Mouse (Mus musculus) hindbrain, embryonic 14.5 days (tissue): ENCODE data around the gene Mylk. TPM values are rescaled to one million over a fixed set of nuclear protein-coding genes. Genes with fewer than 3 reads are reported as not detected.

Experiments used
- ATAC-seq: fragments of 200-750 bp; cut with Nextera tagmentation; 2 replicates; pipeline ENCODE4 v1.8.0; 2017; ENCODE audit warnings: moderate number of reproducible peaks, mild to moderate bottlenecking, moderate TSS enrichment, moderate library complexity; ENCODE audit not compliant: low FRiP score
- DNase-seq: peaks from one replicate; pipeline ENCODE4 v3.0.0-alpha.2; 2015; ENCODE audit warnings: low spot score
- H3K27ac ChIP-seq: fragments of 300-500 bp; sonication (generic); 2 replicates; pipeline ENCODE4 v1.5.1; 2014; ENCODE audit warnings: mild to moderate bottlenecking, moderate library complexity
- H3K27me3 ChIP-seq: fragments of 300-500 bp; sonication (generic); 2 replicates; pipeline ENCODE4 v1.6.1; 2014; ENCODE audit warnings: mild to moderate bottlenecking, low read length, mixed read lengths; ENCODE audit not compliant: control insufficient read depth, insufficient read depth
- H3K36me3 ChIP-seq: fragments of 300-500 bp; sonication (generic); replicated peaks from 2 replicates; pipeline ENCODE4 v1.6.1; 2014; ENCODE audit not compliant: control insufficient read depth, insufficient read depth
- H3K4me1 ChIP-seq: fragments of 300-500 bp; sonication (generic); replicated peaks from 2 replicates; pipeline ENCODE4 v1.6.1; 2014; ENCODE audit warnings: antibody characterized with exemption, low read length, mixed read lengths; ENCODE audit not compliant: control insufficient read depth, insufficient read depth
- H3K4me2 ChIP-seq: fragments of 300-500 bp; sonication (generic); replicated peaks from 2 replicates; pipeline ENCODE4 v1.6.1; 2014; ENCODE audit warnings: mild to moderate bottlenecking, moderate library complexity
- H3K4me3 ChIP-seq: fragments of 300-500 bp; sonication (generic); replicated peaks from 2 replicates; pipeline ENCODE4 v1.5.1; 2014; ENCODE audit warnings: mild to moderate bottlenecking, low read length
- H3K9ac ChIP-seq: fragments of 300-500 bp; sonication (generic); 2 replicates; pipeline ENCODE4 v1.6.1; 2014
- H3K9me3 ChIP-seq: fragments of 300-500 bp; sonication (generic); 2 replicates; pipeline ENCODE4 v1.6.1; 2016; ENCODE audit warnings: low read length; ENCODE audit not compliant: control insufficient read depth
- WGBS: fragments of 180-500 bp; shearing (Covaris S2); extraction: QIAGEN DNeasy Blood & Tissue Kit; methylation state at CpG from one replicate; pipeline ENCODE4 v1.1.7; 2014; 5-methylcytosine and 5-hydroxymethylcytosine counted together
- polyA plus RNA-seq: library from polyadenylated mRNA; unstranded; fragments of >200 nt; fragmentation: Nextera tagmentation; extraction: Ambion mirVana; gene quantifications from 2 replicates; pipeline ENCODE4 v1.2.1, GENCODE M21; 2014

Mylk gene
- polyA plus RNA-seq, 1 experiment from 2014 or later, result 5.0 TPM

- Histone ChIP-seq H3K36me3 (no peaks in the 10 kb centered on the region), H3K4me3 (no peak overlapping the region), H3K9me3 (no peaks in the 10 kb centered on the region), H3K27ac (no peak overlapping the region), H3K9ac (no peak overlapping the region), H3K27me3 (no peaks in the 10 kb centered on the region), H3K4me1 (no peaks in the 10 kb centered on the region), H3K4me2 (no peak overlapping the region)
- ATAC-seq (no peak), DNase-seq (no peak)
- 57% methylated on average over 7 of the region's 7 CpGs for WGBS
Measured at GRCm38 (mm10) chr16:34854066-34854465, 109.1 kb downstream of the Mylk start.

DNA sequence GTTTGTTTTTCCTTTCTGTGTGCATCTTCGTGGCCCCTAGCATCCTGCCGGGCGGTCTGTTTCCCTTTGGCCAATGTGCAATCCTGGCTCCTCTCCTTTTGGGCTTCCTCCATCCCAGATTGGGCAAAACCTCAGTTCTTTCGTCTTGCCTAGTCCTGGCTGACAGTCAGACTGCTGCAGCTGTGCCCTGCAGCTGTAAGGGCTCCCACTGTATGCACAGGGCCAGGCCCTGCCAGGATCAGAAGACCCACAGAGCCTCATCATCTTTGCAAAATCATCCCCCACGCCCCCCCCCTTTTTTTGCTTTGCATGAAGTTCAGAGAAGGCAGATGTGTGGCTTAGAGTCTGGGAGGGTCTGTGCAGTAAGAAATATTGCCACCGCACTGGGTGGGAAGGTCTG lies 110.1 kb downstream of the Mylk start:
- H3K9ac ChIP-seq, result no peak overlapping the region
- H3K27me3 ChIP-seq, result no peaks in the 10 kb centered on the region
- H3K9me3 ChIP-seq, result no peaks in the 10 kb centered on the region
- H3K4me2 ChIP-seq, result no peak overlapping the region
- 78% methylated on average over 6 of the region's 6 CpGs for WGBS
- no peaks in the 10 kb centered on the region for H3K4me1 ChIP-seq
- no peak overlapping the region for H3K4me3 ChIP-seq
- H3K36me3 ChIP-seq, result no peaks in the 10 kb centered on the region
- H3K27ac ChIP-seq, result no peak overlapping the region
- ATAC-seq, result no peak
- DNase-seq, result no peak

DNA sequence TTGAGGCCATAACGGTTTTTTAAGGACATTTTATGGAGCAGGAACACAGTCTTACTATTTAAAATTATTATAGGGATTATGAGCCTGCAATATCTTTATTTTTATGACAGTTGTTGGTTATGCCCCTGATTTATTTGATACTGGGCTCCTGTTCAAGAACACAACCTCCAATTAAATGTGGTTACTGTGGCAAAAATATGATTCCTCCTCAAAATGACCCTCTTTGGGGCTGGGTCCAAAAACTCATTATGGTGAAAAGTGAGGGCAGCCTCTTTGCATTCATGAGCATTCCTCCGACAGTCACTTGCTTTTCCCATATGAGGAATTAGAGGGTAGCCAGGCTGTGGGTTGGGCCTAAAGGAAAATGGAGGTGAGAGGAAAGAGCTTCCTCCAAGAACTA lies 110.7 kb downstream of the Mylk start:
- Histone ChIP-seq H3K9ac (no peak overlapping the region), H3K36me3 (no peaks in the 10 kb centered on the region), H3K4me3 (no peak overlapping the region), H3K4me2 (no peak overlapping the region), H3K4me1 (no peaks in the 10 kb centered on the region), H3K27ac (no peak overlapping the region), H3K27me3 (no peaks in the 10 kb centered on the region), H3K9me3 (no peaks in the 10 kb centered on the region)
- 82% methylated on average over 2 of the region's 2 CpGs for WGBS
- ATAC-seq (no peak), DNase-seq (no peak)

DNA sequence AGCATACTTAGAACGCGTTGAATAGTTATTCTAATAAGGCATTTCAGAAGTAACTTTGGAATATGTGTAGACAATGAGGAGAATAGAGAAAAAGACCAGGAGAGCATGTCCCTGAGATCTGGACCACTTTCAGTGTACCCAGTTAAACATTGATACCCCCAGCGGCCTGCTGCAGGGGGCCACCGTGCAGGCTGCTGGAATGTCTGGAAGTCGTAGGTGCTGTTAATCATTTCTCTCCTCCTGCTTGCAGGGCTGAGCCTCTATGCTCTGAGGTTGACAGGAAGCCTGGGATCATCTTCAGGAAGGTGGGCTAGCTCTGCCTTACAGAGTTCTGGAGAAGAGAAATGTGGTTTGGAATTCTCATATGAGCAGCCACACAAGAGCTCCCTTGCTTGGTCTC lies 112.6 kb downstream of the Mylk start:
- H3K27ac ChIP-seq, result no peak overlapping the region
- no peaks in the 10 kb centered on the region for H3K9me3 ChIP-seq
- no peak overlapping the region for H3K4me3 ChIP-seq
- no peak overlapping the region for H3K9ac ChIP-seq
- no peak for ATAC-seq
- H3K4me1 ChIP-seq, result no peaks in the 10 kb centered on the region
- H3K27me3 ChIP-seq, result no peaks in the 10 kb centered on the region
- no peak overlapping the region for H3K4me2 ChIP-seq
- no peak for DNase-seq
- no peaks in the 10 kb centered on the region for H3K36me3 ChIP-seq
- 82% methylated on average over 5 of the region's 5 CpGs for WGBS

DNA sequence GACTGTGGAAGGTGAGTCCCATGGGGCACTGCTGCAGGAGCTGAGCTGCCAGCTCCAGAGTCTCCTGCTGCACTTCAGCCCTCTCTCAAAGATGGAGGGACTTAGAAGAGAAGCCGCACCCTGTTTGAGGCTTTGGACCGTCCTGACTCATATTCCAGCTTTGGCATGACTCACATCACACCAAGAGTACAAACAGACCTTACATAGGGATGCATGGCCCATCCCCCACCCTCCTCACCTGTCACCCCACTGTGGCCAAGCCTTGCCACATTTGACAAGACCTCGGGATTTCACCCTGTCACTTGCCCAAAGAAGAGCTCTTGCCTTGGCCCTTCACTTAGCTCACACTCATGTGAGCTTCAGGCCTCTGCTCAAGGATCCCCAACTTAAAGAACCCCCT lies 115.8 kb downstream of the Mylk start:
- no peak overlapping the region for H3K27ac ChIP-seq
- no peak overlapping the region for H3K4me2 ChIP-seq
- no peaks in the 10 kb centered on the region for H3K27me3 ChIP-seq
- H3K4me3 ChIP-seq, result no peak overlapping the region
- ATAC-seq, result no peak
- H3K9me3 ChIP-seq, result no peaks in the 10 kb centered on the region
- DNase-seq, result no peak
- H3K9ac ChIP-seq, result no peak overlapping the region
- H3K4me1 ChIP-seq, result no peaks in the 10 kb centered on the region
- 94% methylated on average over 3 of the region's 3 CpGs for WGBS
- H3K36me3 ChIP-seq, result no peaks in the 10 kb centered on the region

DNA sequence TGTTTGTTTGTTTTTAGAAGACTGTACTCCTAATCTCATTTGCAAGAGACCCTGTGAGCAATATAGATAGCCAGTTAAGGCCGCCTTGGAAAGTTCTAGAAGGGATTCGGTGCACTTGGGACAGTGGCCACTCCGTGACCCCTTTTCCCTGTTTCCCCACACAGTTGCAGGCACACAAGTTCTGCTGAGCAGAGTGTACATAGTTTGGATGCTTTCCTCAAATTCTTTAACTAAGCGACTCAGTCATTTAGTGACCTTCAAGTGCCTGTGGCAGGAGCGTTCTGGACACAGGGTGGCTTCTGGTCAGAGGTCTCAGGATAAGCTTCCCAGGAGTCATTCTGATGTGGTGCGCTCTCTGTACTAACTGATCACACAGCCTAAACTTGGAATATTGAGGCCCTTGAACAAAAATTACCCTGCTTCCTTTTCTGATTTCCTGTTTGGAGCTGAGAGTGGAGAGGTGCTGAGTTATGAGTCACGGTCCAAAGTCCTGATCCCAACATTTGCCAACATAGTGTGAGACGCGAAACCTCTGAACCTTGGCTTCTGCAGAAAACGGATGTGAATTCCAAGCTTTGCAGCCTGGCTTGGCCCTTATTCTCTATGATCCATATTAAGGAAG lies 116.8 kb downstream of the Mylk start:
- no peak for ATAC-seq
- 90% methylated on average over 10 of the region's 10 CpGs for WGBS

GRCm38 (mm10) chr16:34865373-34865772 lies 120.4 kb downstream of the Mylk start:
- ATAC-seq, result no peak
- no peaks in the 10 kb centered on the region for H3K36me3 ChIP-seq

More for the DNA sequence above, 116.8 kb downstream of the Mylk start:
- Histone ChIP-seq H3K9me3 (no peaks in the 10 kb centered on the region), H3K27ac (no peak overlapping the region), H3K36me3 (no peaks in the 10 kb centered on the region), H3K9ac (no peak overlapping the region), H3K27me3 (no peaks in the 10 kb centered on the region), H3K4me1 (no peaks in the 10 kb centered on the region), H3K4me2 (no peak overlapping the region), H3K4me3 (no peak overlapping the region)
- no peak for DNase-seq

DNA sequence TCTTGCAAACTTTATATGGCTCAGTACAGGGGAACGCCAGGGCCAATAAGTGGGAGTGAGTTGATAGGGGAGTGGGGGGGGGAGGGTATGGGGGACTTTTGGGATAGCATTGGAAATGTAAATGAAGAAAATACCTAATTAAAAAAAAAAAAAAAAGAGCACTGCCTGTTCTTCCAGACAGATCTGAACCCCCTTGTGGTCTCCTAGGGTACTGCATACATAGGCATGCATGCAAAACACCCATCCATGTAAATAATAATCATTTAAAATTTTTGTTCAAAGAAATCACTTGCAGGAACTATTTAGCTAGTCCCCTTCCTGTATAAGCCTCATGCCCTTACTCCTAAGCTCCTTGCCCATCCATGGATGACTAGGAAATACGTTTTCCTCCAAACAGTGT lies 122.2 kb downstream of the Mylk start:
- H3K9me3 ChIP-seq, result no peaks in the 10 kb centered on the region
- no peak overlapping the region for H3K9ac ChIP-seq
- no peak overlapping the region for H3K4me2 ChIP-seq
- no peaks in the 10 kb centered on the region for H3K36me3 ChIP-seq
- H3K27me3 ChIP-seq, result no peaks in the 10 kb centered on the region
- no peak overlapping the region for H3K27ac ChIP-seq
- H3K4me1 ChIP-seq, result no peaks in the 10 kb centered on the region
- ATAC-seq, result no peak
- no peak for DNase-seq
- 97% methylated on average over 2 of the region's 2 CpGs for WGBS
- H3K4me3 ChIP-seq, result no peak overlapping the region

More at GRCm38 (mm10) chr16:34865373-34865772, 120.4 kb downstream of the Mylk start:
- H3K27me3 ChIP-seq, result no peaks in the 10 kb centered on the region
- H3K4me2 ChIP-seq, result no peak overlapping the region
- H3K9ac ChIP-seq, result no peak overlapping the region
- no peak for DNase-seq
- WGBS, result 85% methylated on average over 4 of the region's 4 CpGs
- H3K27ac ChIP-seq, result no peak overlapping the region
- H3K4me1 ChIP-seq, result no peaks in the 10 kb centered on the region
- no peaks in the 10 kb centered on the region for H3K9me3 ChIP-seq
- H3K4me3 ChIP-seq, result no peak overlapping the region

DNA sequence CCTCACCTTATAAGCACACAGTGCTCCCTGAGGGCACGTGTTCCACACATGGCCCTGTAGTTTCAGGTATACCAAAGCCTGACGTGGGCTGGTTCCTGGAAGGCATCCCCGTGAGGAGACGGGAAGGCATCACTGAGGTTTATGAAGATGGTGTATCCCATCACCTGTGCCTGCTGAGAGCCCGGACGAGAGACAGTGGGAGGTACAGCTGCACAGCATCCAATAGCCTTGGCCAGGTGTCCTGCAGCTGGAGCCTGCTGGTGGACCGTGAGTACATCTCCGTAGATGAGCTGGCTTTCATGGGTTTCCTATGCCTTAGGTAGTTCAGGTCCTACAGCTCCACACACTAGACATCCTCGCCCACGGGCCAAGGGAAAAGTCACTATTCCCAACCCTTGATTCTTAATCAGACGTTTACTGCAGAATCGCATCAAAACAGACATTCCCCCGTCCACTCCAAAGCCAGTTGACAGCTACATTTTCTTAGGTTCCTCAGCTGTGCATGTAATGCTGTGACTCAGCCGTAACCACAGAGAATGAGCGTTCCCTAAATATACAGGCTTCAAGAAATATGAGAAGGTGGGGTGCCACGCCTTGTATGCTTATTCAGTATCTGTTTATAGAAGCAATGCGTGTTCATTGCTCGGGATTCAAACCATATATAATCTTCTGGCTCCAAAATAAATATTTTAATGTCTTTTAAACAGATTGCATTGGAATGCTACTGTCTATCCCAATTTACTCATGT lies 135.2 kb downstream of the Mylk start:
- Histone ChIP-seq H3K4me1 (no peaks in the 10 kb centered on the region), H3K27ac (no peak overlapping the region), H3K4me3 (no peak overlapping the region), H3K9me3 (no peaks in the 10 kb centered on the region), H3K4me2 (no peak overlapping the region), H3K36me3 (no peaks in the 10 kb centered on the region), H3K27me3 (no peaks in the 10 kb centered on the region), H3K9ac (no peak overlapping the region)
- DNase-seq, result no peak
- 88% methylated on average over 18 of the region's 18 CpGs for WGBS
- no peak for ATAC-seq
